ENCODE assay signal across 11 mouse cellular contexts in genomic region chr19:32275068-32275925, GRCm38 (mm10).
A peak's percentile ranks its signal among the peaks of the same experiment; 100 is the strongest.
DNase-seq lines count a peak whose midpoint lies in the region; ATAC-seq lines count a peak whose summit lies in the region.
"Had no signal": no experiment of that assay in that cellular context is flagged by ENCODE, and none has a peak within 500 bp of the region (broad histone marks: within the 10 kb centered on the region; RNA-seq: fewer than 3 reads in every experiment).

No protein-coding gene starts in this region.

- H3K9me3 ChIP-seq in liver, embryonic 13.5 days (replicated peaks), result no peaks in the 10 kb centered on the region
- no peaks in the 10 kb centered on the region for H3K9me3 ChIP-seq in liver, embryonic 11.5 days (ENCODE audit: control insufficient read depth, low read length)
- H3K9me3 ChIP-seq: limb, embryonic 10.5 days had no signal

- no peaks in the 10 kb centered on the region for H3K27me3 ChIP-seq in liver, embryonic 13.5 days
- H3K27me3 ChIP-seq in liver, embryonic 11.5 days (replicated peaks; ENCODE audit: control insufficient read depth, insufficient read depth, low read length), result no peaks in the 10 kb centered on the region

- WGBS in liver, embryonic 13.5 days (ENCODE audit: insufficient replicate concordance), result 47% methylated on average over 14 of the region's 14 CpGs
- WGBS in liver, embryonic 11.5 days, result 63% methylated on average over 14 of the region's 14 CpGs

- no peak overlapping the region for H3K4me2 ChIP-seq in liver, embryonic 13.5 days
- no peak overlapping the region for H3K4me2 ChIP-seq in liver, embryonic 11.5 days

- no peak overlapping the region for H3K9ac ChIP-seq in liver, embryonic 13.5 days
- H3K9ac ChIP-seq in liver, embryonic 11.5 days (ENCODE audit: low read depth, low read length), result no peak overlapping the region

- peaks cover 92% of the 10 kb centered on the region for H3K4me1 ChIP-seq in liver, embryonic 13.5 days (replicated peaks)
- peaks cover 60% of the 10 kb centered on the region for H3K4me1 ChIP-seq in liver, embryonic 11.5 days (replicated peaks; ENCODE audit: control insufficient read depth, insufficient read depth, low read length)

- peak overlapping the region; percentile 37 for H3K27ac ChIP-seq in liver, embryonic 13.5 days
- no peak overlapping the region for H3K27ac ChIP-seq in liver, embryonic 11.5 days (ENCODE audit: low read depth, low read length)
- H3K27ac ChIP-seq: limb, embryonic 10.5 days had no signal

- no peak for ATAC-seq in liver, embryonic 13.5 days (ENCODE audit: low read depth)
- ATAC-seq in liver, embryonic 11.5 days (replicated peaks; ENCODE audit: low FRiP score), result no peak
- ATAC-seq in activated CD4-positive, CD25-positive, alpha-beta regulatory T cell, adult 4 months, result peak; percentile 65
- ATAC-seq in megakaryocyte, adult 5-6 weeks (ENCODE audit: poor library complexity, severe bottlenecking), result peak; percentile 41

- no peak for DNase-seq in liver, embryonic 13.5 days
- DNase-seq in liver, embryonic 11.5 days (ENCODE audit: low spot score), result no peak
- peak; percentile 85 for DNase-seq in thymus, postnatal 14 days
- no peak for DNase-seq in right cerebral cortex, postnatal 10 days (ENCODE audit: low spot score in 2 of 2)
- no peak for DNase-seq in cerebellum, adult 18-20 months
- no peak for DNase-seq in embryo, embryonic 10.5 days (ENCODE audit: low spot score)
- DNase-seq: cerebellum, postnatal 10 days; lung, postnatal 10 days had no signal

- no peak overlapping the region for H3K4me3 ChIP-seq in liver, embryonic 13.5 days (replicated peaks)
- H3K4me3 ChIP-seq in liver, embryonic 11.5 days (ENCODE audit: low read depth, low read length), result no peak overlapping the region
- H3K4me3 ChIP-seq: limb, embryonic 10.5 days had no signal

- no peaks in the 10 kb centered on the region for H3K36me3 ChIP-seq in liver, embryonic 13.5 days
- H3K36me3 ChIP-seq in liver, embryonic 11.5 days (ENCODE audit: control insufficient read depth, insufficient read depth, low read length), result no peaks in the 10 kb centered on the region
- H3K36me3 ChIP-seq: limb, embryonic 10.5 days had no signal

Comparison
In these comparisons a context has a peak if more than half of its experiments do, and no peak if none do; other contexts are left out.
1. ATAC-seq: peak in activated CD4-positive, CD25-positive, alpha-beta regulatory T cell, adult 4 months (single experiment) and megakaryocyte, adult 5-6 weeks (single experiment); none in liver, embryonic 13.5 days (single experiment) and liver, embryonic 11.5 days (single experiment).